Mouse (Mus musculus): ENCODE data around the gene Pet100. TPM values are rescaled to one million over a fixed set of nuclear protein-coding genes. Genes with fewer than 3 reads are reported as not detected.
"Not testable (repeated sequence)": the region's sequence is repeated elsewhere in the genome, so short reads cannot be mapped to it uniquely, and the experiment has no call there.

Gene Pet100
- 91.7 and 99.2 TPM in 2 replicates for polyA plus RNA-seq (2014; fragmentation: Nextera tagmentation; extraction: Ambion mirVana)

- Histone ChIP-seq H3K9ac (ENCODE audit: low read length) (peak within 1 kb of the TSS; percentile 68), H3K4me2 (ENCODE audit: low read depth) (peak within 1 kb of the TSS; percentile 78), H3K4me3 (ENCODE audit: low read depth, low read length) (peak within 1 kb of the TSS; percentile 86), H3K4me1 (ENCODE audit: control insufficient read depth, insufficient read depth, low read length) (peaks cover 11% of the 10 kb centered on the region), H3K27me3 (ENCODE audit: control insufficient read depth, insufficient read depth, low read length) (no peaks in the 10 kb centered on the region), H3K27ac (ENCODE audit: low read depth, low read length) (no peak within 1 kb of the TSS), H3K36me3 (ENCODE audit: control insufficient read depth, insufficient read depth, low read length) (peaks cover 6% of the 10 kb centered on the region), H3K9me3 (ENCODE audit: control insufficient read depth, low read length) (no peaks in the 10 kb centered on the region)
- peak; percentile 99 for ATAC-seq (ENCODE audit: insufficient read depth, low FRiP score, low TSS enrichment)
- DNase-seq (ENCODE audit: low spot score) = peak; percentile 100
- WGBS = under 1% methylated on average over 37 of the region's 37 CpGs
These were observed at the start of gene Pet100, which contains the start of gene Xab2 for GRCm38 (mm10) chr8:3621199-3621970. Pet100 (plus strand) TSS chr8:3621548. Xab2 (minus strand) TSS chr8:3621316.

GRCm38 (mm10) chr8:3574546-3574945, 46.8 kb upstream of the Pet100 start:
- no peaks in the 10 kb centered on the region for H3K27me3 ChIP-seq (ENCODE audit: control insufficient read depth, insufficient read depth, low read length)
- H3K36me3 ChIP-seq (ENCODE audit: control insufficient read depth, insufficient read depth, low read length) = no peaks in the 10 kb centered on the region
- no peaks in the 10 kb centered on the region for H3K9me3 ChIP-seq (ENCODE audit: control insufficient read depth, low read length)
- 92% methylated on average over 3 of the region's 3 CpGs for WGBS
- ATAC-seq (ENCODE audit: insufficient read depth, low FRiP score, low TSS enrichment) (no peak), DNase-seq (ENCODE audit: low spot score) (no peak)
- H3K4me1 ChIP-seq (ENCODE audit: control insufficient read depth, insufficient read depth, low read length) = no peaks in the 10 kb centered on the region
- no peak overlapping the region for H3K27ac ChIP-seq (ENCODE audit: low read depth, low read length)
- no peak overlapping the region for H3K4me3 ChIP-seq (ENCODE audit: low read depth, low read length)
- H3K4me2 ChIP-seq (ENCODE audit: low read depth) = no peak overlapping the region
- no peak overlapping the region for H3K9ac ChIP-seq (ENCODE audit: low read length)

GRCm38 (mm10) chr8:3576211-3576960, 45.0 kb upstream of the Pet100 start:
- no peak overlapping the region for H3K4me2 ChIP-seq (ENCODE audit: low read depth)
- DNase-seq (ENCODE audit: low spot score) (no peak), ATAC-seq (ENCODE audit: insufficient read depth, low FRiP score, low TSS enrichment) (no peak)
- H3K36me3 ChIP-seq (ENCODE audit: control insufficient read depth, insufficient read depth, low read length) = no peaks in the 10 kb centered on the region
- no peak overlapping the region for H3K9ac ChIP-seq (ENCODE audit: low read length)
- no peak overlapping the region for H3K27ac ChIP-seq (ENCODE audit: low read depth, low read length)
- H3K4me3 ChIP-seq (ENCODE audit: low read depth, low read length) = no peak overlapping the region
- 78% methylated on average over 15 of the region's 15 CpGs for WGBS
- no peaks in the 10 kb centered on the region for H3K9me3 ChIP-seq (ENCODE audit: control insufficient read depth, low read length)
- H3K27me3 ChIP-seq (ENCODE audit: control insufficient read depth, insufficient read depth, low read length) = no peaks in the 10 kb centered on the region
- no peaks in the 10 kb centered on the region for H3K4me1 ChIP-seq (ENCODE audit: control insufficient read depth, insufficient read depth, low read length)

- ATAC-seq (ENCODE audit: insufficient read depth, low FRiP score, low TSS enrichment) (no peak), DNase-seq (ENCODE audit: low spot score) (no peak)
- H3K9ac ChIP-seq (ENCODE audit: low read length) = no peak overlapping the region
- no peak overlapping the region for H3K4me2 ChIP-seq (ENCODE audit: low read depth)
- 88% methylated on average over 9 of the region's 9 CpGs for WGBS
- H3K27ac ChIP-seq (ENCODE audit: low read depth, low read length) = no peak overlapping the region
- no peaks in the 10 kb centered on the region for H3K36me3 ChIP-seq (ENCODE audit: control insufficient read depth, insufficient read depth, low read length)
- H3K27me3 ChIP-seq (ENCODE audit: control insufficient read depth, insufficient read depth, low read length) = no peaks in the 10 kb centered on the region
- H3K4me1 ChIP-seq (ENCODE audit: control insufficient read depth, insufficient read depth, low read length) = no peaks in the 10 kb centered on the region
- no peak overlapping the region for H3K4me3 ChIP-seq (ENCODE audit: low read depth, low read length)
- no peaks in the 10 kb centered on the region for H3K9me3 ChIP-seq (ENCODE audit: control insufficient read depth, low read length)
These were observed 41.7 kb upstream of the Pet100 start for GRCm38 (mm10) chr8:3579390-3580364.

- not testable (repeated sequence) for ATAC-seq (ENCODE audit: insufficient read depth, low FRiP score, low TSS enrichment); H3K36me3 ChIP-seq (ENCODE audit: control insufficient read depth, insufficient read depth, low read length); H3K9ac ChIP-seq (ENCODE audit: low read length); H3K4me3 ChIP-seq (ENCODE audit: low read depth, low read length); H3K4me2 ChIP-seq (ENCODE audit: low read depth); DNase-seq (ENCODE audit: low spot score); H3K27me3 ChIP-seq (ENCODE audit: control insufficient read depth, insufficient read depth, low read length); H3K9me3 ChIP-seq (ENCODE audit: control insufficient read depth, low read length); H3K27ac ChIP-seq (ENCODE audit: low read depth, low read length); H3K4me1 ChIP-seq (ENCODE audit: control insufficient read depth, insufficient read depth, low read length)
- 70% methylated on average over 1 of the region's 3 CpGs for WGBS
These were observed 39.4 kb upstream of the Pet100 start for GRCm38 (mm10) chr8:3581961-3582360.

GRCm38 (mm10) chr8:3586452-3586851, 34.9 kb upstream of the Pet100 start:
- H3K9me3 ChIP-seq (ENCODE audit: control insufficient read depth, low read length) = no peaks in the 10 kb centered on the region
- no peak for DNase-seq (ENCODE audit: low spot score)
- ATAC-seq (ENCODE audit: insufficient read depth, low FRiP score, low TSS enrichment) = no peak

GRCm38 (mm10) chr8:3586993-3587390, 34.4 kb upstream of the Pet100 start, which contains the start of gene Camsap3:
Camsap3 (plus strand) TSS chr8:3587293.
- Histone ChIP-seq H3K9me3 (ENCODE audit: control insufficient read depth, low read length) (no peaks in the 10 kb centered on the region), H3K9ac (ENCODE audit: low read length) (peak within 1 kb of the TSS; percentile 78), H3K4me1 (ENCODE audit: control insufficient read depth, insufficient read depth, low read length) (no peaks in the 10 kb centered on the region), H3K4me2 (ENCODE audit: low read depth) (peak within 1 kb of the TSS; percentile 66), H3K36me3 (ENCODE audit: control insufficient read depth, insufficient read depth, low read length) (no peaks in the 10 kb centered on the region), H3K4me3 (ENCODE audit: low read depth, low read length) (peak within 1 kb of the TSS; percentile 81), H3K27me3 (ENCODE audit: control insufficient read depth, insufficient read depth, low read length) (peaks cover 2% of the 10 kb centered on the region; the same call in 1 of the 2 replicates), H3K27ac (ENCODE audit: low read depth, low read length) (peak within 1 kb of the TSS; percentile 44)
- DNase-seq (ENCODE audit: low spot score) (no peak), ATAC-seq (ENCODE audit: insufficient read depth, low FRiP score, low TSS enrichment) (no peak)
- 7% methylated on average over 7 of the region's 7 CpGs for WGBS

More at GRCm38 (mm10) chr8:3586452-3586851, 34.9 kb upstream of the Pet100 start:
- Histone ChIP-seq H3K27ac (ENCODE audit: low read depth, low read length) (no peak overlapping the region), H3K4me1 (ENCODE audit: control insufficient read depth, insufficient read depth, low read length) (no peaks in the 10 kb centered on the region), H3K4me2 (ENCODE audit: low read depth) (no peak overlapping the region), H3K27me3 (ENCODE audit: control insufficient read depth, insufficient read depth, low read length) (peaks cover 2% of the 10 kb centered on the region; the same call in 1 of the 2 replicates), H3K36me3 (ENCODE audit: control insufficient read depth, insufficient read depth, low read length) (no peaks in the 10 kb centered on the region), H3K4me3 (ENCODE audit: low read depth, low read length) (no peak overlapping the region), H3K9ac (ENCODE audit: low read length) (no peak overlapping the region)
- whole genome bisulfite sequencing = 94% methylated on average over 2 of the region's 2 CpGs
